Mouse (Mus musculus): ENCODE results near the gene Ubap1l. TPM values are rescaled to one million over a fixed set of nuclear protein-coding genes. Genes with fewer than 3 reads are reported as not detected.
"Not testable (repeated sequence)": the region's sequence is repeated elsewhere in the genome, so short reads cannot be mapped to it uniquely, and the experiment has no call there.

Gene Ubap1l
- polyA plus RNA-seq, 1 experiment, result 0.98 TPM

- 0 out of 2 replicates have a peak, but pooled peaks have one; percentile 18 for TF ChIP-seq POLR2A (IDR thresholded peaks at IDR 0.05; ENCODE audit: low read depth, low read length)
- Histone ChIP-seq H3K27ac (ENCODE audit: insufficient read depth, low read length) (peak overlapping the region; percentile 44), H3K4me3 (ENCODE audit: insufficient read depth, low read length) (peak overlapping the region; percentile 52)
- H3K4me1 ChIP-seq (ENCODE audit: control insufficient read depth, insufficient read depth, low read length), result not testable (repeated sequence)
These were observed 15.4 kb upstream of the Ubap1l start for GRCm38 (mm10) chr9:65345439-65345838.

- H3K4me1 ChIP-seq (ENCODE audit: control insufficient read depth, insufficient read depth, low read length), result no peaks in the 10 kb centered on the region
- TF ChIP-seq POLR2A (IDR thresholded peaks at IDR 0.05; ENCODE audit: low read depth, low read length) (peak; percentile 85), CTCF (IDR thresholded peaks at IDR 0.05; ENCODE audit: borderline replicate concordance, insufficient read depth, low read length) (no peak)
These were observed 14.9 kb upstream of the Ubap1l start, which contains the start of gene Pdcd7 for GRCm38 (mm10) chr9:65345854-65346475. Pdcd7 (plus strand) TSS chr9:65346104.

GRCm38 (mm10) chr9:65346476-65347111 lies 14.2 kb upstream of the Ubap1l start:
- TF ChIP-seq CTCF (IDR thresholded peaks at IDR 0.05; ENCODE audit: borderline replicate concordance, insufficient read depth, low read length), result no peak
- TF ChIP-seq POLR2A (IDR thresholded peaks at IDR 0.05; ENCODE audit: low read depth, low read length), result no peak; the same call in 1 of the 2 replicates
- Histone ChIP-seq H3K27ac (ENCODE audit: insufficient read depth, low read length) (peak overlapping the region; percentile 38; the same call in 1 of the 2 replicates), H3K4me1 (ENCODE audit: control insufficient read depth, insufficient read depth, low read length) (no peaks in the 10 kb centered on the region), H3K4me3 (ENCODE audit: insufficient read depth, low read length) (peak overlapping the region; percentile 96)

More at GRCm38 (mm10) chr9:65345854-65346475, 14.9 kb upstream of the Ubap1l start, which contains the start of gene Pdcd7:
- Histone ChIP-seq H3K27ac (ENCODE audit: insufficient read depth, low read length) (peak within 1 kb of the TSS; percentile 44), H3K4me3 (ENCODE audit: insufficient read depth, low read length) (peak within 1 kb of the TSS; percentile 96)

- Histone ChIP-seq H3K4me1 (ENCODE audit: control insufficient read depth, insufficient read depth, low read length) (no peaks in the 10 kb centered on the region), H3K4me3 (ENCODE audit: insufficient read depth, low read length) (peak overlapping the region; percentile 96), H3K27ac (ENCODE audit: insufficient read depth, low read length) (peak overlapping the region; percentile 38; the same call in 1 of the 2 replicates)
- TF ChIP-seq CTCF (IDR thresholded peaks at IDR 0.05; ENCODE audit: borderline replicate concordance, insufficient read depth, low read length), result no peak
- no peak for TF ChIP-seq POLR2A (IDR thresholded peaks at IDR 0.05; ENCODE audit: low read depth, low read length)
These were observed 13.6 kb upstream of the Ubap1l start for GRCm38 (mm10) chr9:65347112-65347850.

GRCm38 (mm10) chr9:65353251-65353650 lies 7.6 kb upstream of the Ubap1l start:
- Histone ChIP-seq H3K4me3 (ENCODE audit: insufficient read depth, low read length) (no peak overlapping the region), H3K4me1 (ENCODE audit: control insufficient read depth, insufficient read depth, low read length) (no peaks in the 10 kb centered on the region), H3K27ac (ENCODE audit: insufficient read depth, low read length) (no peak overlapping the region)
- TF ChIP-seq POLR2A (IDR thresholded peaks at IDR 0.05; ENCODE audit: low read depth, low read length) (no peak), CTCF (IDR thresholded peaks at IDR 0.05; ENCODE audit: borderline replicate concordance, insufficient read depth, low read length) (no peak)

- no peaks in the 10 kb centered on the region for H3K4me1 ChIP-seq (ENCODE audit: control insufficient read depth, insufficient read depth, low read length)
- H3K27ac ChIP-seq (ENCODE audit: insufficient read depth, low read length), result no peak overlapping the region
- no peak overlapping the region for H3K4me3 ChIP-seq (ENCODE audit: insufficient read depth, low read length)
- TF ChIP-seq POLR2A (IDR thresholded peaks at IDR 0.05; ENCODE audit: low read depth, low read length), result no peak
- TF ChIP-seq CTCF (IDR thresholded peaks at IDR 0.05; ENCODE audit: borderline replicate concordance, insufficient read depth, low read length), result no peak
These were observed 4.3 kb upstream of the Ubap1l start for GRCm38 (mm10) chr9:65356561-65356960.

- TF ChIP-seq CTCF (IDR thresholded peaks at IDR 0.05; ENCODE audit: borderline replicate concordance, insufficient read depth, low read length), result no peak
- no peak for TF ChIP-seq POLR2A (IDR thresholded peaks at IDR 0.05; ENCODE audit: low read depth, low read length)
- H3K4me1 ChIP-seq (ENCODE audit: control insufficient read depth, insufficient read depth, low read length), result no peaks in the 10 kb centered on the region
- H3K27ac ChIP-seq (ENCODE audit: insufficient read depth, low read length), result no peak overlapping the region
- no peak overlapping the region for H3K4me3 ChIP-seq (ENCODE audit: insufficient read depth, low read length)
These were observed 3.9 kb upstream of the Ubap1l start for GRCm38 (mm10) chr9:65356971-65357370.

GRCm38 (mm10) chr9:65358956-65359480 lies 1.8 kb upstream of the Ubap1l start:
- Histone ChIP-seq H3K27ac (ENCODE audit: insufficient read depth, low read length) (no peak overlapping the region), H3K4me1 (ENCODE audit: control insufficient read depth, insufficient read depth, low read length) (no peaks in the 10 kb centered on the region), H3K4me3 (ENCODE audit: insufficient read depth, low read length) (no peak overlapping the region)
- TF ChIP-seq POLR2A (IDR thresholded peaks at IDR 0.05; ENCODE audit: low read depth, low read length), result no peak
- TF ChIP-seq CTCF (IDR thresholded peaks at IDR 0.05; ENCODE audit: borderline replicate concordance, insufficient read depth, low read length), result no peak

GRCm38 (mm10) chr9:65363684-65364083 lies 2.8 kb downstream of the Ubap1l start:
- H3K4me1 ChIP-seq (ENCODE audit: control insufficient read depth, insufficient read depth, low read length), result no peaks in the 10 kb centered on the region
- H3K27ac ChIP-seq (ENCODE audit: insufficient read depth, low read length), result no peak overlapping the region
- H3K4me3 ChIP-seq (ENCODE audit: insufficient read depth, low read length), result no peak overlapping the region
- TF ChIP-seq CTCF (IDR thresholded peaks at IDR 0.05; ENCODE audit: borderline replicate concordance, insufficient read depth, low read length), result no peak
- TF ChIP-seq POLR2A (IDR thresholded peaks at IDR 0.05; ENCODE audit: low read depth, low read length), result no peak

Data from embryonic fibroblast, embryonic 13.5 days (primary cell).